Mouse (Mus musculus) limb, embryonic 12.5 days (tissue): Measurements from ENCODE around the gene Sec16b. TPM values are rescaled to one million over a fixed set of nuclear protein-coding genes. Genes with fewer than 3 reads are reported as not detected.

Experiments used
- ATAC-seq: fragments of 200-750 bp; cut with Nextera tagmentation; 2 replicates; pipeline ENCODE4 v1.8.0; 2017; ENCODE audit warnings: low read depth, moderate TSS enrichment; ENCODE audit not compliant: insufficient number of reproducible peaks, insufficient read depth, low FRiP score, low TSS enrichment
- H3K27ac ChIP-seq: fragments of 300-500 bp; sonication (generic); 2 replicates; pipeline ENCODE4 v1.5.1; 2016; ENCODE audit warnings: mild to moderate bottlenecking, moderate library complexity
- H3K27me3 ChIP-seq: fragments of 300-500 bp; sonication (generic); 2 replicates; pipeline ENCODE4 v1.6.1; 2016; ENCODE audit warnings: mild to moderate bottlenecking, moderate library complexity
- H3K36me3 ChIP-seq: fragments of 300-500 bp; sonication (generic); 2 replicates; pipeline ENCODE4 v1.6.1; 2016; ENCODE audit warnings: mild to moderate bottlenecking, moderate library complexity
- H3K4me1 ChIP-seq: fragments of 300-500 bp; sonication (generic); replicated peaks from 2 replicates; pipeline ENCODE4 v1.6.1; 2016
- H3K4me2 ChIP-seq: fragments of 300-500 bp; sonication (generic); 2 replicates; pipeline ENCODE4 v1.6.1; 2016; ENCODE audit warnings: mild to moderate bottlenecking, moderate library complexity
- H3K4me3 ChIP-seq: fragments of 300-500 bp; sonication (generic); replicated peaks from 2 replicates; pipeline ENCODE4 v1.5.1; 2016; ENCODE audit warnings: mild to moderate bottlenecking
- H3K9ac ChIP-seq: fragments of 300-500 bp; sonication (generic); replicated peaks from 2 replicates; pipeline ENCODE4 v1.6.1; 2016; ENCODE audit warnings: mild to moderate bottlenecking, moderate library complexity
- H3K9me3 ChIP-seq: fragments of 300-500 bp; sonication (generic); 2 replicates; pipeline ENCODE4 v1.6.1; 2016; ENCODE audit warnings: mild to moderate bottlenecking, moderate library complexity
- WGBS: fragments of 180-500 bp; shearing (Covaris S2); methylation state at CpG from one replicate; pipeline ENCODE4 v1.1.7; 2016; 5-methylcytosine and 5-hydroxymethylcytosine counted together
- polyA plus RNA-seq: library from polyadenylated mRNA; unstranded; fragments of >200 nt; fragmentation: Nextera tagmentation; extraction: Ambion mirVana; gene quantifications from 2 replicates; pipeline ENCODE4 v1.2.1, GENCODE M21; 2016

The Sec16b gene
- polyA plus RNA-seq, 1 experiment from 2014 or later, result 1.9 TPM

DNA sequence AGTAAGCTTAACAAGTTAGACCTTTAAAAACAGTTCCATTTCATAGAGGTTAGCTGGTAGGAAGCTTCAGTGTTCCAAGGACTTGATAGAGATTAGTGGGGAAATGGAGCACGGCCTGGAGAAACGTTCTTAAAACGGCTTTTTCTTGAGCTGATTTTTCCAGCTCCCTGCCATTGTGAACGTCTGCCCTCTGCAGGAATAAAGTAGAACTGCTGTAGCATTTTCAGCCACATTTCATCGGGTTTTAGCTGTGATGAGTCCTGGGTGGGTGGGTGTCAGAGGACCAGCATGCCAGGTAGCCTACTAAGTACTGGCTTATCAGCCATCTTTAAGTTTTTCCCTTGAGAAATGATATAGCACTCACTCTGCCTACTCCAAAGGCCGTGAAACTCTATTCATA, 29.9 kb downstream of the Sec16b start:
- Histone ChIP-seq H3K4me2 (no peak overlapping the region), H3K27ac (no peak overlapping the region), H3K9me3 (no peaks in the 10 kb centered on the region), H3K4me3 (no peak overlapping the region), H3K9ac (no peak overlapping the region), H3K27me3 (peaks cover 8% of the 10 kb centered on the region), H3K36me3 (no peaks in the 10 kb centered on the region), H3K4me1 (peaks cover 5% of the 10 kb centered on the region; the same call in 1 of the 2 replicates)
- ATAC-seq, result no peak
- WGBS, result 14% methylated on average over 6 of the region's 6 CpGs

DNA sequence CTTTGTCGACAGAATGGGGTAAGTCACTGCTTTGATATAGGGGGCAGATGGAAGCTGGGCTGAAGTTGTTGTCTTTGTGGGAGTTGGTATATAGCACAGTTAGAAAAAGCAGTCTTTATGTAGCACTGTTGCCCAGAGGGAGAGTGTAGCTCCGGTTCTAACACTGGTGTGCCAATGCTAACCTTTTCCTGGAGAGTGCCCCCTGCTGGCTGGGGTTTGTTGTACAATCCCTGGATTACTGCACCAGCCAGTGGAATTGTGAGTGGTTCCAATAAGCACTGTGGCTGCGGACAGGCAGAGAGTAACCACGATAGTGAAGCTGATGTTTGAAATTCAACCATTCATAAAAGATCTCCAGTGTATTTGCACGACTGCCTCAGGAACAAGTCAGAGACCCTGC, 31.1 kb downstream of the Sec16b start:
- Histone ChIP-seq H3K27me3 (peaks cover 8% of the 10 kb centered on the region), H3K4me1 (peaks cover 5% of the 10 kb centered on the region; the same call in 1 of the 2 replicates), H3K36me3 (no peaks in the 10 kb centered on the region), H3K4me2 (no peak overlapping the region), H3K27ac (no peak overlapping the region), H3K4me3 (no peak overlapping the region), H3K9me3 (no peaks in the 10 kb centered on the region), H3K9ac (no peak overlapping the region)
- WGBS, result 87% methylated on average over 5 of the region's 5 CpGs
- ATAC-seq, result no peak

DNA sequence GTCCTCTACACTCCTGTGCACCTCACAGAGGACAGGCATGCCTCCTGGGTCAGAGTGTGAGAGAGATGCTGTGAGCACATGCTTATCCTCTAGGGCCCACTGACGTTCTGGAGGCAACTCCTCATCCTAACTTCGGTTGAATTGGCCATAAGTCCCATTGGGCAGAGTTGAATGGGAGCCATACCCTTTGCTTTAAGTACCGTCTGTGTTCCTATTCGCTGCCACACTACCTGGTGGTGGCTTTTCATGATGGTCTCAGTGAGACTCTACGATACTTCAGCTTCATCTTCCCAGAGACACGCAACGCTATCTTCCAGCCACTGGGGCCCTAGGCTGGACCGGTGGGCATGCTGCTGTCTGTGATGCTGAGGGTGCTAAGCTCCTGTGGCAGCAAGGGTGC, 38.5 kb downstream of the Sec16b start:
- H3K4me2 ChIP-seq, result no peak overlapping the region
- H3K27me3 ChIP-seq, result peaks cover 3% of the 10 kb centered on the region; the same call in 1 of the 2 replicates
- no peak for ATAC-seq
- no peaks in the 10 kb centered on the region for H3K9me3 ChIP-seq
- no peak overlapping the region for H3K9ac ChIP-seq
- H3K36me3 ChIP-seq, result no peaks in the 10 kb centered on the region
- H3K27ac ChIP-seq, result no peak overlapping the region
- WGBS, result 89% methylated on average over 8 of the region's 8 CpGs
- H3K4me1 ChIP-seq, result no peaks in the 10 kb centered on the region
- H3K4me3 ChIP-seq, result no peak overlapping the region

DNA sequence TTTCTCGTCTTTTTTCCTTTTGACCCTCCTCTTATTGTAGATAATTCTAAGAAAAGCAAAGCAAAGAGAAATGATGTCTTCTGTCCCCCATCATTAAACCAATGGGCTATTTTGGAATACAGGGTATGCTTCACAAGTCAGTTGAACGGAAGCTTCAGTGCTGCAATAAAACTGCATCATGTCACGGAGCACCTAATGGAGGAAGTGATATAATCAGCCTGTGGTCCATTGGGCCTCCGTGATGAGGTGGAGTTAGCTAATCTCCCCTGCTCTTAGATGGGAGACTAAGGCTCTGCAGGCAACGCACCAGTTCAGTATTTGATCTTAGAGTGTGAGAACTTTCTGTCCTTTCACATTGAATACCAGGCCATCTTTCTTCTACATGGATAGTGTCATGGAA, 41.1 kb downstream of the Sec16b start:
- H3K27me3 ChIP-seq, result peaks cover 3% of the 10 kb centered on the region; the same call in 1 of the 2 replicates
- no peaks in the 10 kb centered on the region for H3K36me3 ChIP-seq
- no peaks in the 10 kb centered on the region for H3K9me3 ChIP-seq
- H3K4me3 ChIP-seq, result no peak overlapping the region
- WGBS, result 72% methylated on average over 5 of the region's 5 CpGs
- H3K27ac ChIP-seq, result no peak overlapping the region
- no peaks in the 10 kb centered on the region for H3K4me1 ChIP-seq
- no peak overlapping the region for H3K9ac ChIP-seq
- no peak overlapping the region for H3K4me2 ChIP-seq
- ATAC-seq, result no peak

DNA sequence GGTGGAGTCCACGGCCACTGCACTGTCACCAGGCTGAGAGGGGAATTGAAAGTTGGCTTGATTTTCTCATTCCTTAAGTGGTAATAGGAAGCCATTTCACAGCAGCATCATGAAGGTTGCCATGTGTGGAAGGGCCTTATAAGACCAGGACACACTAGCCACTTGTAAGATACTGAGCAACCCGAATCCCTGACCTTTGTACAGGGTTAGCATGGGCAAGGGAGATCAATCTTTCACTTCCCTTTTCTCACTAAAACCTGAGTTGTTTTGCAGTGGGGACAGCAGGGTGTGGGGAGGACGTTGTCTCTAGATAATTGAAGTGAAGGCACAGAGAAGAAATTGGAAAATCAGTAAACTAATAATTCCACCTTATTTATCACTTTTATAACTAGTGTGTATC, 43.2 kb downstream of the Sec16b start:
- Histone ChIP-seq H3K4me3 (no peak overlapping the region), H3K9me3 (no peaks in the 10 kb centered on the region), H3K27me3 (peaks cover 14% of the 10 kb centered on the region), H3K36me3 (no peaks in the 10 kb centered on the region), H3K27ac (no peak overlapping the region), H3K4me2 (no peak overlapping the region), H3K9ac (no peak overlapping the region), H3K4me1 (peaks cover 6% of the 10 kb centered on the region; the same call in 1 of the 2 replicates)
- no peak for ATAC-seq
- 74% methylated on average over 3 of the region's 3 CpGs for WGBS

DNA sequence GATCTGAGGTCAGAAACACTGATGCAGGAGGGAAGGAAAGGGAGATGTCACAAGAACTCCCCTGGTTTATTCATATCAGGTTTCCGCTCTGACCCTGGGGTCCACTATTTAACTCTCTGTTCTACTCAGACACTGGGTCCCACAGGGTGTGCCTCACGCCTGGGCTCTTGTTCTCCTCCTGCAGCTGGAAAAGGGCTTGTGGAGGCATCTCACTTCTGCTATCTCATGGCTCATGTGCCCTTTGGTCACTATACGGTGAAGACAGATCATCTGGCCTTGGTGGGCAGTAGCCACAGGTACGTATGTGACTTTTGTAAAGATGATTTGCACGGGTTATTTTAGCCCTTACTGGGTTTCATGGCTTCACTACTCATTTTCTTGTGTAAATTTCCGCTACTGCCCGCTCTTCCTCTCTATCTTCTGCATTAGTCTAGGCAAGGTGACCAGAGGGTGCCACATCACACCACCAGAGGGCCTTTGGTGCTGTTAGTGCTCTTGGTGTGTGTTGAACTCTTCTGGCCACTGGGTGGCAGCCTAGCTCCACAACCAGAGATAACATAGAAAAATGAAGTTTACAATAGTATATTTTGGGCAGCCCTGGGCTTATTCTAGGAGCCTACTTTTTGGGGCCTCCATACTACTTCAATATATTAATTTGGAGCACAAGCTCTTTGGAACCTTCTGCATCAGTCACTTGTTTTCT, 46.4 kb downstream of the Sec16b start:
- 57% methylated on average over 7 of the region's 7 CpGs for WGBS
- Histone ChIP-seq H3K4me3 (no peak overlapping the region), H3K27me3 (peaks cover 32% of the 10 kb centered on the region), H3K4me1 (peaks cover 12% of the 10 kb centered on the region), H3K9me3 (no peaks in the 10 kb centered on the region), H3K9ac (no peak overlapping the region), H3K36me3 (no peaks in the 10 kb centered on the region), H3K27ac (no peak overlapping the region), H3K4me2 (no peak overlapping the region)
- ATAC-seq, result no peak

DNA sequence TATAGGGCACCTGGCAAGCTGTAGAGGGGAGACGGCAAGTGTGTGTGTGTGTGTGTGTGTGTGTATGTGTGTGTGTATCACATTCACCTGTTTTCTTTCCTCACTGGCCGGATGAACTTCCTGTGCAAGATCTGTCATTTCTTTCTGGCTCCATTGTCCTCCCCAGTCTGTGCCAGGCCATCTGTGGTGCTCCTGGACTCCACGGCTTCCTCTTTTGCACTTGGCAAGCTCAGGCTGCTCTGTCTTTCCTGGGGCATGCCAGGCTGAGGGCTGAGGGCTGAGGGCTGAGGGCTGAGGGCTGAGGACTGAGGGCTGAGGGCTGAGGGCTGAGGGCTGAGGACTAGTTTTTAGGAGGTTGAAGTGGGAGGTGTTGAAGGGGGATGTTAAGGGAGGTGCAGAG, 47.6 kb downstream of the Sec16b start:
- WGBS, result 70% methylated on average over 3 of the region's 3 CpGs
- H3K9ac ChIP-seq, result no peak overlapping the region
- no peak overlapping the region for H3K4me2 ChIP-seq

DNA sequence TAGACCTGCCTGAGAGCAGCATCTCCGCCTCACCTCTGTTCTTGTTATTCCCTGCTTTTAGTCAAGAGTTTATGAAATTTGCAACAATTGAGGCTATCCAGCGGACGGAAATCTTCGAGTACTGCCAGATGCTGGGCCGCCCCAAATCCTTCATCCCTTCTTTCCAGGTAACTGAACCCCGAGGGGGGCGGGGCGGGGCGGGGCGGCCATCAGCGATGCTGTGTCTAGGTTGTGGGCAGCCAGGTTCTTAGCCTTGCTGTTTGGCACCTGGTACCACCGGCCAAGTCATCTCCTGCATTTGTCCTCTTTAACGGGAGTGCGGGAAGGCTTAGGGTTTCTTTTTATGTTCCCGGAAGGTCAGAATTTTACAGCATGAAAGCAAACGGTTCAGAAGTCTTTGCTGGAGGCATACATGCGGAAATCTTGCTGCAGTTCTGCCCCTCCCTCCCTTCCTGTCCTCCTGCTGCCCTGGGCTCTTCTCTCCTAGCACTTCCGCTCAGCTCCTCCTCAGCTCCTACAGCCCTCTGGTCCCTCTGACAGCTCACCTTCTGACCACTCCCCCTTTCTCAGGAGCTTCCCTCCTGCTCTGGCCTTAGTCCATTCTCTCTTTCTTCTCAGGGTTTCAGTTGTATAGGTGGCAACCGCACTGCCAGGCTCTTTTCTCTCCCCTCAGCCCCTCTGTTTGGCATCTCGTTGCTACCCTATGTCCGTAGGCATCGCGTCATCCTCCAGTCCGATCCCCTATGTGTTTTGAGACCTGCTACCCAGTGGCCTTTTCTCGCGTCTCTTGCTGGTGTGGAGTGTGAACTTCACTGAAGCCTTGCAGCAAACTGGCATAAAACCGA, 48.4 kb downstream of the Sec16b start:
- Histone ChIP-seq H3K4me1 (peaks cover 12% of the 10 kb centered on the region), H3K9me3 (no peaks in the 10 kb centered on the region), H3K27me3 (peaks cover 38% of the 10 kb centered on the region), H3K36me3 (no peaks in the 10 kb centered on the region), H3K4me3 (peak overlapping the region; percentile 30), H3K9ac (no peak overlapping the region), H3K4me2 (peak overlapping the region; percentile 58), H3K27ac (no peak overlapping the region)
- WGBS, result 20% methylated on average over 27 of the region's 27 CpGs
- 0 out of 2 replicates have a peak, but pooled peaks have one; percentile 50 for ATAC-seq

More for the DNA sequence above, 47.6 kb downstream of the Sec16b start:
- Histone ChIP-seq H3K27ac (no peak overlapping the region), H3K4me3 (no peak overlapping the region), H3K9me3 (no peaks in the 10 kb centered on the region), H3K4me1 (peaks cover 12% of the 10 kb centered on the region), H3K27me3 (peaks cover 32% of the 10 kb centered on the region), H3K36me3 (no peaks in the 10 kb centered on the region)
- no peak for ATAC-seq

DNA sequence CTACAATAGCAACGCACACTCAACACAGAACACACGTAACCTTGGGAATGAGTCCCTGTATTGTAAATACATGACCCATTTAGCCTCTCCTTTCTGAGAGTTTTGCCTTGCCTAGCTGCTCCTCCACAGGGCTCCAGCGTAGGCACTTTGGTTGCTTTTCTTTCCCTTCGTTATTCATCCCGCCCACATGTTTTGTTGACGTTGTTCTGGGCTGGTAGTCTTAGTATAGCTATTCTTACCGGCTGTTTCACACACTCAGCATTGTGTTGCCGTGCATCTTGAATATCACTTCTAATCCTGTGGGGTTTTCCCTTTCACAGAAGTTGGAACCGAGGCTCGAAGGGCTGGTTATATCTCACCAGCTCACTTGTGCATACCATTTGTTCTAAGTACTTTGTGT, 49.2 kb downstream of the Sec16b start:
- Histone ChIP-seq H3K9me3 (no peaks in the 10 kb centered on the region), H3K36me3 (no peaks in the 10 kb centered on the region), H3K27me3 (peaks cover 41% of the 10 kb centered on the region), H3K4me3 (no peak overlapping the region), H3K9ac (no peak overlapping the region), H3K4me2 (no peak overlapping the region), H3K4me1 (peaks cover 12% of the 10 kb centered on the region), H3K27ac (no peak overlapping the region)
- ATAC-seq, result no peak
- 79% methylated on average over 10 of the region's 10 CpGs for WGBS

DNA sequence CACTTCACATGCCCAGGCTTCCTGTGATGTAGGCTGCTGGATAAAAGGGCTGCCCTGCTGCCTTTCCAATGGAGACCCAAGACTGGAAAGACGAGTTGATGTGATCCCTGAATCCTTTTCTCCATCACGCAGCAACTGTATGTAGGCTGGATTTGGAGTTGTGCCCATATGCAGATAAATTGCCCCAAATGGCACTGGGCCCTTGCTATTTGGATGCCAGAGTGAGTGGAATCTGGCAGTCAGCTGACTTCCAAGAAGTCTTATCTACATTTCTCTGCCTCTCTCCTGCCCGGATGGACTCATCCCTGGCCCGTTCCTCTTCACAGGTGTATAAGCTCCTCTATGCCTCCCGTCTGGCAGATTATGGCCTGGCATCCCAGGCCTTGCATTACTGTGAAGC, 49.9 kb downstream of the Sec16b start:
- ATAC-seq, result no peak
- Histone ChIP-seq H3K36me3 (no peaks in the 10 kb centered on the region), H3K27me3 (peaks cover 41% of the 10 kb centered on the region), H3K4me3 (no peak overlapping the region), H3K9ac (no peak overlapping the region), H3K27ac (no peak overlapping the region), H3K9me3 (no peaks in the 10 kb centered on the region), H3K4me2 (no peak overlapping the region), H3K4me1 (peaks cover 12% of the 10 kb centered on the region)
- WGBS, result 85% methylated on average over 5 of the region's 5 CpGs

DNA sequence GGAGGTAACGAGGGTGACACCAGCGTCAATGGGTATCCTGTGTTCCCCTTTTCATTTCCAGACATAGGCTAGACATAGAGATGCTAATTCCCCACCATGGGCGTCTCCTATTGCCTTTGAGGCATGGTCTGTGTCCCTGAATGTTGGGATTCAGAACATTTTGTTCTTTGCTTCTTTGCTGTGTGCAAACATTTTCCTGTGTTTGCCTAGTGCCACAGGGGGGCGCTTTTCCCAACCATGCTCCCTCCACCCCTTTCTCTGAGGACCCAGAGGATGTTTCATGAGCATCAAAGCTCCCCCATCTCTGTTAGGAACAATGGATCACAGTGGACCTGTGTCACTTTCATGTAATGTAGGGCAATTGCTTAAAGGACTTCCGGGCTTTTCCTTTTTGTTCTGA, 51.6 kb downstream of the Sec16b start:
- no peaks in the 10 kb centered on the region for H3K9me3 ChIP-seq
- no peak overlapping the region for H3K27ac ChIP-seq
- WGBS, result 56% methylated on average over 5 of the region's 5 CpGs
- H3K27me3 ChIP-seq, result peaks cover 41% of the 10 kb centered on the region
- H3K36me3 ChIP-seq, result no peaks in the 10 kb centered on the region
- H3K4me3 ChIP-seq, result no peak overlapping the region
- H3K9ac ChIP-seq, result no peak overlapping the region
- ATAC-seq, result no peak
- H3K4me1 ChIP-seq, result peaks cover 12% of the 10 kb centered on the region
- H3K4me2 ChIP-seq, result no peak overlapping the region
